Mouse (Mus musculus): ENCODE measurements around the gene Gm15140. TPM values are rescaled to one million over a fixed set of nuclear protein-coding genes. Genes with fewer than 3 reads are reported as not detected.
"Not testable (repeated sequence)": the region's sequence is repeated elsewhere in the genome, so short reads cannot be mapped to it uniquely, and the experiment has no call there.

The Gm15140 gene
- polyA plus RNA-seq (2015; fragmentation: Nextera tagmentation; extraction: Ambion mirVana): not detected in 2 replicates

DNA sequence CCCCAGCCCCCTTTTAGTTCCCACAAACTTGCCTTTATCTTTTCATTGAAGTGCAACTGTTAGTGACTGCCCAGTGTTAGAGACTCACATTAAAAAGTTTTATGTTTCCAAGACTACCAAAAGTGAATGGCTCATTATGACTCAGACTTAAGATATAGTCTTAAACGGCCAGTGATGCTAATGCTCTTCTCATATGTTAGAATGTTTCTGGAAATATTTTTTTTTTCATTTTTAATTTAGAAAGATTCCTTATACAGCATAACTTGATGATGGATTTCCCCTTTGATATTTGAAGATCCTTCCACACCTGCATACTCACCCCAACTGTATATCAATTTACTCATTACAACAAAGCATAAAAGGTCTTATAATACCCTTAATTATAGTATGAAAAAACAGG lies at the start of gene Gm15140:
Gm15140 (minus strand) TSS at position 101 of the 400 bp plus-strand sequence.
- H3K27me3 ChIP-seq; H3K4me1 ChIP-seq; H3K9ac ChIP-seq; H3K4me2 ChIP-seq (replicated peaks); H3K27ac ChIP-seq; H3K9me3 ChIP-seq; H3K36me3 ChIP-seq; H3K4me3 ChIP-seq; ATAC-seq (ENCODE audit: low FRiP score, low read depth): not testable (repeated sequence)
- WGBS: 58% methylated on average over 1 of the region's 1 CpGs

Other genes with a start within 250 kb of the Gm15140 start
- gene Samt1, start 108.0 kb downstream of the Gm15140 start, polyA plus RNA-seq (2015; fragmentation: Nextera tagmentation; extraction: Ambion mirVana): not detected in 2 replicates
- gene 4921511M17Rik, start 86.9 kb downstream of the Gm15140 start, polyA plus RNA-seq (2015; fragmentation: Nextera tagmentation; extraction: Ambion mirVana): not detected in 2 replicates
- not detected in 2 replicates for gene Gm10057, start 65.6 kb downstream of the Gm15140 start, polyA plus RNA-seq (2015; fragmentation: Nextera tagmentation; extraction: Ambion mirVana)
- gene 4930524N10Rik, start 222.7 kb upstream of the Gm15140 start, polyA plus RNA-seq (2015; fragmentation: Nextera tagmentation; extraction: Ambion mirVana): not detected in 2 replicates

Data from limb, embryonic 13.5 days (tissue).